Mouse (Mus musculus) MEL (cell line): ENCODE measurements at regions not wholly inside any gene's neighbourhood (a gene's known extent, or its start where the extent isn't known, plus 50 kb on each side); places are given as distances from the start of the nearest gene placed in this dataset.
"Not testable (repeated sequence)": the region's sequence is repeated elsewhere in the genome, so short reads cannot be mapped to it uniquely, and the experiment has no call there.

Experiments used
- DNase-seq: peaks from one replicate; pipeline ENCODE4 v3.0.0; 2011; ENCODE audit warnings: low read depth, low spot score
- H3K27ac ChIP-seq: 2 replicates; pipeline ENCODE4 v1.5.1; 2012; ENCODE audit warnings: low read depth, mild to moderate bottlenecking, control low read depth, low read length, moderate library complexity; ENCODE audit not compliant: control insufficient read depth
- H3K27me3 ChIP-seq, 2 experiments: fragments of 150-350 bp in 1 of 2; sonication (generic) in 1 of 2; 2 replicates each; pipeline ENCODE4 v1.6.1; 2012; ENCODE audit warnings: low read length in 2 of 2, mild to moderate bottlenecking in 2 of 2, improper control_type of control experiment in 1 of 2, moderate library complexity in 1 of 2; ENCODE audit not compliant: insufficient read depth in 2 of 2, control insufficient read depth in 1 of 2
- H3K36me3 ChIP-seq, 2 experiments: 2 replicates each; pipeline ENCODE4 v1.6.1; 2012 to 2014; ENCODE audit warnings: low read length in 2 of 2, improper control_type of control experiment in 1 of 2, inconsistent platforms in 1 of 2, mild to moderate bottlenecking in 1 of 2; ENCODE audit not compliant: insufficient read depth in 2 of 2, control insufficient read depth in 1 of 2
- H3K4me1 ChIP-seq, 2 experiments: fragments of 150-350 bp in 1 of 2; sonication (generic) in 1 of 2; 2 replicates each; pipeline ENCODE4 v1.6.1; 2012; ENCODE audit warnings: low read length in 2 of 2, improper control_type of control experiment in 1 of 2, mild to moderate bottlenecking in 1 of 2; ENCODE audit not compliant: insufficient read depth in 2 of 2, control insufficient read depth in 1 of 2
- H3K4me3 ChIP-seq, 2 experiments: fragments of 150-350 bp in 1 of 2; sonication (generic) in 1 of 2; 2 replicates each; pipeline ENCODE4 v1.5.1; 2012; ENCODE audit warnings: low read depth in 2 of 2, low read length in 2 of 2, mild to moderate bottlenecking in 2 of 2, moderate library complexity in 2 of 2, control low read depth in 1 of 2, improper control_type of control experiment in 1 of 2; ENCODE audit not compliant: control insufficient read depth in 1 of 2, insufficient read depth in 1 of 2
- H3K79me2 ChIP-seq: 2 replicates; pipeline ENCODE4 v1.6.1; 2012; ENCODE audit warnings: mild to moderate bottlenecking, low read length, moderate library complexity; ENCODE audit not compliant: control insufficient read depth, poor library complexity, insufficient read depth
- H3K9ac ChIP-seq: 2 replicates; pipeline ENCODE4 v1.6.1; 2012; ENCODE audit warnings: low read depth, mild to moderate bottlenecking, control low read depth, low read length, moderate library complexity; ENCODE audit not compliant: control insufficient read depth, poor library complexity, severe bottlenecking
- H3K9me3 ChIP-seq: fragments of 150-350 bp; sonication (generic); replicated peaks from 2 replicates; pipeline ENCODE4 v1.6.1; 2012; ENCODE audit warnings: mild to moderate bottlenecking, low read length, improper control_type of control experiment, moderate library complexity; ENCODE audit not compliant: insufficient read depth
- GABPA ChIP-seq: IDR thresholded peaks from 2 replicates; pipeline ENCODE4 v1.6.1; 2012; ENCODE audit warnings: low read depth, mild to moderate bottlenecking, inconsistent platforms, low read length, improper control_type of control experiment, moderate library complexity
- GATA1 ChIP-seq: IDR thresholded peaks from 2 replicates; pipeline ENCODE4 v1.6.1; 2011; ENCODE audit warnings: low read depth, low read length, improper control_type of control experiment
- MAFK ChIP-seq: IDR thresholded peaks from 2 replicates; pipeline ENCODE4 v1.6.1; 2011; ENCODE audit warnings: low read depth, mild to moderate bottlenecking, low read length, improper control_type of control experiment, borderline replicate concordance
- MAX ChIP-seq: IDR thresholded peaks from 2 replicates; pipeline ENCODE4 v1.6.1; 2011; ENCODE audit warnings: low read length, improper control_type of control experiment
- MXI1 ChIP-seq: IDR thresholded peaks from 2 replicates; pipeline ENCODE4 v1.6.1; 2011; ENCODE audit warnings: mild to moderate bottlenecking, low read depth, low read length, improper control_type of control experiment
- MYB ChIP-seq: IDR thresholded peaks from 2 replicates; pipeline ENCODE4 v1.6.1; 2011; ENCODE audit warnings: mild to moderate bottlenecking, low read depth, low read length, improper control_type of control experiment
- UBTF ChIP-seq: IDR thresholded peaks from 2 replicates; pipeline ENCODE4 v1.6.1; 2012; ENCODE audit warnings: low read depth, mild to moderate bottlenecking, inconsistent platforms, low read length, improper control_type of control experiment, moderate library complexity, borderline replicate concordance; ENCODE audit not compliant: insufficient read depth
- ZNF384 ChIP-seq: IDR thresholded peaks from 2 replicates; pipeline ENCODE4 v1.6.1; 2012; ENCODE audit warnings: low read depth, mild to moderate bottlenecking, inconsistent platforms, low read length, improper control_type of control experiment

GRCm38 (mm10) chr3:6118721-6119120 is 368.1 kb downstream of the Gm8797 start:
- no peak overlapping the region for H3K9ac ChIP-seq
- no peak overlapping the region for H3K27ac ChIP-seq
- no peaks in the 10 kb centered on the region for H3K36me3 ChIP-seq
- no peak overlapping the region for H3K4me3 ChIP-seq
- no peak for TF ChIP-seq ZNF384
- H3K9me3 ChIP-seq = no peaks in the 10 kb centered on the region
- no peaks in the 10 kb centered on the region for H3K27me3 ChIP-seq
- H3K79me2 ChIP-seq = no peaks in the 10 kb centered on the region
- DNase-seq = no peak
- H3K4me1 ChIP-seq = no peaks in the 10 kb centered on the region

- H3K27ac ChIP-seq, H3K4me1 ChIP-seq, H3K36me3 ChIP-seq, H3K27me3 ChIP-seq, H3K79me2 ChIP-seq, DNase-seq, H3K9me3 ChIP-seq, H3K4me3 ChIP-seq, H3K9ac ChIP-seq: not testable (repeated sequence)
Measured at GRCm38 (mm10) chr3:6135754-6136153, 385.1 kb downstream of the Gm8797 start.

- Histone ChIP-seq H3K4me3 (no peak overlapping the region), H3K36me3 (no peaks in the 10 kb centered on the region), H3K9ac (no peak overlapping the region), H3K27ac (no peak overlapping the region), H3K4me1 (no peaks in the 10 kb centered on the region), H3K79me2 (no peaks in the 10 kb centered on the region), H3K9me3 (no peaks in the 10 kb centered on the region), H3K27me3 (no peaks in the 10 kb centered on the region)
- no peak for DNase-seq
- TF ChIP-seq MAFK (no peak), MXI1 (no peak), MAX (no peak), ZNF384 (no peak), GATA1 (no peak)
Measured at GRCm38 (mm10) chr3:6137374-6137773, 386.8 kb downstream of the Gm8797 start.

- no peak for TF ChIP-seq UBTF
- no peak for TF ChIP-seq MYB
- TF ChIP-seq GATA1 = no peak
- TF ChIP-seq GABPA = no peak
- no peaks in the 10 kb centered on the region for H3K27me3 ChIP-seq
- no peak overlapping the region for H3K9ac ChIP-seq
- DNase-seq = no peak
- H3K9me3 ChIP-seq = no peaks in the 10 kb centered on the region
- H3K36me3 ChIP-seq = no peaks in the 10 kb centered on the region
- H3K79me2 ChIP-seq = no peaks in the 10 kb centered on the region
- H3K4me3 ChIP-seq = no peak overlapping the region
- H3K27ac ChIP-seq = no peak overlapping the region
- H3K4me1 ChIP-seq = no peaks in the 10 kb centered on the region
Measured at GRCm38 (mm10) chr3:6173775-6174174, 423.2 kb downstream of the Gm8797 start.
